Mouse (Mus musculus): ENCODE measurements around the gene Prpf31.

DNA sequence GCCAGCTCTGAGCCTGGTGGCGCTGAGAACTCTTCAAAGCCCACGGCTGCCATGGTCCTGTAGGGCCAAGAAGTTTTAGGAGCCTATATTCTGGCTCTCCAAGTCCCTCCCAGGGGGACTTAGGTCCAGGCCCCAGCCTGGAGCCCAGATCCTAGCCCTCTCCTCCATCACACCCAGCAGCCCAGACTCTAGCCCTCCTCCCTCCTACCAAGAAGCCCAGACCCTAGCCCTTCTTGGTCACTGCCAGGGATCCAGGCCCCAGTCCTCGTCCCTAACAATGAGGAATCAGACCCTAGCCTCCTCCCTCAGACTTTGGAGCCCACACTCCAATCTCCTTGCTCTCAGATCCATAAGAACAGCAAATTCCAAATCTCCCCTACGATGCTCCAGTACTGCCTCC lies 755 bp upstream of the Prpf31 start:
- TF ChIP-seq CTCF (IDR thresholded peaks at IDR 0.05; ENCODE audit: low read depth): no peak
- TF ChIP-seq EP300 (IDR thresholded peaks at IDR 0.05; ENCODE audit: low read depth): no peak
